Mouse (Mus musculus) spleen, adult 12 weeks (tissue): ENCODE results near the gene Trpc1.
A peak's percentile ranks its signal among the peaks of the same experiment; 100 is the strongest.

Experiments used
- DNase-seq: peaks from one replicate; pipeline ENCODE4 v3.0.0; 2022; ENCODE audit warnings: low spot score

The Trpc1 gene

DNA sequence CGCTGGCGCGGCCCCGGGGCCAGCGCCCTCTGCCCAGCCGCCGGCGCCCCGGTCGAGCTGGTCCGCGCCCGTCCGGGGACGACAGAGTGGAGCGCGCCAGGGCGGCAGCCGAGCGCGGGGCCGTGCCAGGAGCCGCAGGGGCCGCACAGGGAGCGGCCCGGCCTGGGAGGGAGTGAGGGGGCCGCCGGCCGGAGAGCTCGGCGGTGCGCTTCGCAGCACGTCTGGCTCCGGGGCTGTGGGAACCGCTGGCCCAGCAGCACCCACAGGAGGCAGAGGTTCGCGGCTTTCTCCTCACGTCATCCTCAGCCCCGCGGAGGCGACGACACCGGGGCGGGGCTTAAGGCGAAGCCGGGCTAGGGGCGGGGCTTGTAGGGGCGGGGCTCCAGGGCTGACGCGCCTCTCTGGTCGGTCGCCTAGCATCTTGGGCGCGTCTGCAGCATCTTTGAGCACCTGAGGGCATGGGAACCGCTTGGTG is at the start of gene Trpc1:
TSS of gene Trpc1 (minus strand) at position 339 of the 475 bp plus-strand sequence.
- peak; percentile 33 for DNase-seq

DNA sequence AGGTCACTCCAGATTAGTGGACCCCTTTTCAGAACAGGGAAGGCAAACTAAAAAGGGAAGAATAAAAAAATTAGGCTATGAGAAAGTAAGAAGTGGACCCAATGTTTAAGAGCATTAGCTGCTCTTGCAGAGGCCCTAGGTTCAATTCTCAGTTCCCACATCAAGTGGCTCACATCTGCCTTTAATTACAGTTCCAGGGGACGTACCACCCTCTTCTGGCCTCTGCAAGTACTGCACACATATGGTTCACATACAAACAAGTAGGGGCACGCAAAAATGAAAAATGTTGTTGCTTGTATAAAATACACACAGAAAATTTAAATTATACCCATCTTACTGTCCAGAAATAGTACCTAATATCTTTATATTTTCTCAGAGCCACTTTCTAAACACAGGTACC is 46.1 kb upstream of the Trpc1 start:
- DNase-seq, result no peak

DNA sequence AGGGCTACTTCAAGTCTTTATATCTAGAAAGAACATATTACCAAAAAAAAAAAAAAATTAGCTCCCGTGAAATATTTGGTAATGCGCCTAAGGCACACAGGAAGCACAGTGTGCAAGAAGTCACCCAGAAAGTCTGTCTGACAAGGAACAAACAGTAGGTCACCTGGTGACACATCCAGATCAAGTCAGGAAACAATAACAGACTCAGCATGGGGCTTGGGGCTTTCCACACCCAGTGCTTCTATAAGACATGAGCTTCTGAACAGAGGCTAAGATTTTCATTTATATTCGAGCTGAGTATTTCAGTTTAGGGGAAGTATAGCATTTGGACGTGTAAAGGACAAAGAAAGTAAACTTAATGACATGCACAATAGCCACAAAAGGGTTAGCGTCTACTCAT is 45.7 kb upstream of the Trpc1 start:
- DNase-seq, result no peak

DNA sequence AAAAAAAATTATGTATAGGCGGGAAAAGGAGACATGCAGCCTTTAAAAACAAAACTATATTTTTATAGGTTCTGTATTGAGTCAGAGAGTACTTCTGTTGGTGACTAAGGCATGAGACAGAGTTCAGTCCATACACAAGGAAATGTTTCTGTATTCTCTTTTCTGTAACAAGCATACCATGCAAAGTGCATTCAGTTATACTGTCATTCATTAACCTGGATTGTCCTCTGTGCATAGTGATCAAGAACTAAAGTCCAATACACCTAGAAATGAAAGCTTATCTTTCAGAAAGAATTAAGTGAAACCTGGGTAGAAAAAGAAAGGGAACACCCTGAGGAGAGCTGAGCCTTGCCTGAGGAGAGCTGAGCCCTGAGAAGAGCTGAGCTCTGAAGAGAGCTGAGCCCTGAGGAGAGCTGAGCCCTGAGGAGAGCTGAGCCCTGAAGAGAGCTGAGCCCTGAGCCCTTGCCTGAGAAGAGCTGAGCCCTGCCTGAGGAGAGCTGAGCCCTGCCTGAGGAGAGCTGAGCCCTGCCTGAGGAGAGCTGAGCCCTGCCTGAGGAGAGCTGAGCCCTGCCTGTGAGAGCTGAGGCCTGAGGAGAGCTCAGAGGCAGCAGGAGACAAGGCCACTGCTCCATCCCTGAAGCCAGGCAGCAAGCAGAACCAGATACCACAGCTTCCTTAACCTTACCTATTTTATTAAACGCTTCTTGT is 45.1 kb upstream of the Trpc1 start:
- DNase-seq, result no peak

DNA sequence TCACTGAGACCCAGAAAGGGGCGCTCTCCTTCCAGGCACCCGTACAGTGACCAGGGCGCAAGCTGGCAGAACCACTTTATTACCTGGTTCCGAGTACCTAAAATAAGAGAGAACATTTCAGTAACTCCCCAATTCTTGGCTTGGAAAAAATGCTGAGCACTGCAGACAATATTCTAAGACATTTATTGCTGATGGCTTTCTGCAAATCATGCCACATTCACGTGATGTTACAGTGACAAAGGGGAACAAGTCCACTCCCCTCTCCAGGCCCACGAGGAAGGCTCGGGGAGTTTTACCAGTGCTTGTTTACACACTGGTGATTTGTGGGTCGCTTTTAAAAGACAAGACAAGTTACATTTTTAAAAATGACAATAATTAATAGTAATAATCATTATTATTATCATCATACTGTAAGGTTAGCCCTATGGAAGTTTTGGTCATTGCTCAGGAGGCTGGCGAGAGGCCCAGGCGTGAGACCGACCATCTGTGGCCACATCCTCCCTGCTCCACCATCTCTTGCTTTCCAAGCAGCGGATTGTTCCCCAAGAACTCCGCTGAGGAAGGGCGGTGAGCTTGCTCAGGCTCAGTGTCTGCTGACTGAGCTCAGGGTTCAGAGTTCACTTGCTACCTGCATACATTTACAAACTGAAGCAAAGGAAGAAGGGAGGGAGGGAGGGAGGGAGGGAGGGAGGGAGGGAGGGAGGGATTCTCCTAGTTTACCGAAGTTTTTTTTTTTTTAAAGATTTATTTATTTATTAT is 44.0 kb upstream of the Trpc1 start:
- DNase-seq, result no peak

DNA sequence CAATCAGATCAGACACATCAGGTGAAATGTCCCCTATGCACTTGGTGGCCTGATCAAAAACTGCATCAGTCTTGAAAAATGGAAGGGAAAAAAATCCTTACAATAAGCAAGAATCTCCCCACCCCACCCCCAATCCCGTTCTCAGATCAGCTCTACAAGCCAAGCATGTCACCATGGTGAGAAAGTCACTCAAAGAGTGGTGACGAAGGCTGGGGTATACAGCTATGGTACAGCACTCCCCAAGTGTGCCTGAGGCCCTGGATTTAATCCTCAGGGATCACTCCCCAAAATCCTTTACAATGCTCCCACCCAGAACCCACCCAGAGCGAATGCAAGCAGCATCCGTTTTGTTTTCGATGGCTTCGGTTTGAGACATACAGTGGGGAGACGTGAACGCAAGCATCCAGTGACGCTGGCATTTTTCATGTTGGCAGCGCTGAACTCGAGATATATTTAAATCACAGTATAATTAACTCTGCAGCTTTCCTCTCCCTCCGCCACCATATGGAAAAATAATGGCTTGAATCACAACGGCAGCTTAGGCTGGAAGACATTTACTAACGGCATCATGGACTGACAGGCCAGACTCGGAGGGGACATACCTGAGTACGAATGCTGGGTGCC is 34.8 kb upstream of the Trpc1 start:
- DNase-seq, result no peak

DNA sequence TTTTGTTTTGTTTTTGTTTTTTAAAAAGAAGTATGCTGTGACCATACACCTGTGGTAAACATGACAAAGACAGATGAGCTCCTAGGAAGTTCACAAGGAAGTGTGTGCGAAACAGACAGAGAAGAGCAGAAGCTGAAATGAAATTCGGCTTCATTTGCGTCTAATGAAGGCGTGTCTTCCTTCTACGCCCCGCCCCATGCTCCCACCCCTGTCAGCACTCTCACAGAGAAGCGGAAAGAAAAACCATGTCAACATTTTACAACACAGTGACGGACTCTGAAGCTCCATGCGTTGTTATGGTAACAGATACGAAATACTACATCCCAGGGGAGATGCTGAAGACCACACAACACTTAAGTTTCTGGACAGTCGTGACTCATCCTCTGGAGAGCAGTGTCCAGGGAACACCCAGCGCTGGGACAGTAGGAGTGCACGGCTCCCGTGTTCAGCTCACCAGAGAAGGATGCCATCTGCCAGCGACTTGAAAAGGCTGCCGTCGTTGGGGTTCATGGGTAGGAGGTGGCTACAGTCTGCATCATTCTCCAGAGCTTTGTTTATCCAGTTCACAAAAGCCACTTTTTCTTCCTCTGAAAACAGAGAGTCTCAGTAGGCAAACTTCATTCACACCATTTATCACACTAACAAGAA is 33.6 kb upstream of the Trpc1 start:
- DNase-seq, result no peak

DNA sequence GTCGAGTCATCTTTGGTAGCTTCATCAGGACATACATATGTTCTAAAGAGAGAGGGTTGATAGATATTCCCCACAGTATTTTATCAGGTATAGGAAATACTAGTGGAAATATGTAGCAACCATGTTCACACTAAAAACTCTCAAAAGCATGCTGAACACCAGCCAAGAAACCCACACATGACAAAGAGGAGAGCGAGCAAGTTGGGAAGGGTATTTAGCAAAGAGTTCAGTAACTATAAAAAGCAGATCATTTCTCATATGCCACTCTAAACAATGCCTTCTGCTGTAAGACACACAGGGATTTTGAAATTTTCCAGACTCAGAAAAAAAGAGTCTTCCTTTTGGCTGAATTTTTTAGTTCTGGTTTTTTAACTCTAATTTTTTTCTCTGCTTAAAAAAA is 21.5 kb upstream of the Trpc1 start:
- DNase-seq, result no peak

DNA sequence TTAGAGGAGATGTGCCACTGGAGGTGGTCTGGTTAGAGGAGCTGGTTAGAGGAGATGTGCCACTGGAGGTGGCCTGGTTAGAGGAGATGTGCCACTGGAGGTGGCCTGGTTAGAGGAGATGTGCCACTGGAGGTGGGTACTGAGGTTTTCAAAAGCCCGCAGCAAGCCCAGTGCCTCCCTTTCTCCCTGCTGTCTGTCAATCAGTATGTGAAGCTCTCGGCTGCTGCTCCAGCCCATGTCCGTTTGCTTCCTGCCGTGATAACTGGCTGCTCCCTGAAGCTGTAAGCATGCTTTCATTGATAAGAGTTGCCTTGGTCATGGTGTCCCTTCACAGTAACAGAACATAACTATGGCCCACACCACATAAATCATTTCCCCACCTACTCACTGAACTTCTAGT is 13.0 kb upstream of the Trpc1 start:
- DNase-seq, result no peak

DNA sequence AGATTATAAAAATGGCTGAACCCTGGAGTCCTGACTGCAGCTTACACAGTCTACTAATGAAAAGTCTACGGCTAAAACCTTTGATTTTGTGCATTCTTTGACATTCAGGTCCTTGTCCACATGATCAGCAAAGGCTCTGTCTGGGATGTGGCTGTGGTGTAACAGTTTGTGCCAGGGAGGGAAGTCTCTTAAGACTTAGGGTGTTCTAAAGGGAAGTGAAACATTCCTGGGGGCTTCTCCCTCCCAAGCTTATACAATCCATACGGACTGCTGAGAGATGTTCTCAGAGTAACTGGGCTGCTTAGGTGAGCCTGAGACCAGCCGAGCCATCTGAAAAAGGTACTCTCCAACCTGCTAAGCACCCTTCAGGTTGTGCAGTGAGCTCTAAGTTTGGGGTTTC is 12.1 kb upstream of the Trpc1 start:
- DNase-seq, result no peak

DNA sequence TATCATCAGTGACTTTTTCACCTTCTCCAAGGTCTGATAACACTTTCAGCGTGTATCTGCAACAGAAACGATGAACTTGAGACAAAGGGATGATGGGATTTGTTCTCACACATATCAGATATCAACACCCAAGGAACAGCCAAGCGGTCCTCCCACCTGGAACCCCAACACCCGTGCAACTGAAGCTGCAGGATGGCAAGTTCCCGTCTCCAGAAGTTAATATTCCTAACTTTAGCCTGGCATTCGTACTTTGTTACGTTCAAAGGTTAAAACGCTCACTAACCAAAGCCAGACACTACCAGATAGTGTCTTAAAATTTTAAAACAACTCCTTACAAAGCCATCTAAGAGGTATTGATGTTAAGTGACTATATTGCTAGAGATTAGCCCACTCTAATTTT is 11.2 kb upstream of the Trpc1 start:
- no peak for DNase-seq

DNA sequence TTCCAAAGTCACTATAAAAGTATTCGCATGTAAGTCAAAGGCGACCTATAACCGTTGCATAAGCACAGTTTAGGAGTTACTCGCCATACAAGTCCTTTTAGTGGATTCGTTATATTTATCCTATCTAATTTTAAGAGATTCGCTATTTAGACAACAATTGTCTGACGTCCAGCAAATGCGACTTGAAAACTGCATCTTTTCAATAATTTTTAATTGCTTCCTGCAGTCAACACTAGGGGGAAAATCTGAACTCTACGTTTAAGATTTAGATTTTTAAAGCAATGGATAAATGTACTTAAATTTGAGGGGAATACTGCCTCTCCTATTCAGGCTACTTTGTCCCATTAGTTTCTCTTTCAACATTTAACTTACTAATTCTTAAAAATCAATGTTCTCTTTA is 571 bp upstream of the Trpc1 start:
- DNase-seq, result no peak

DNA sequence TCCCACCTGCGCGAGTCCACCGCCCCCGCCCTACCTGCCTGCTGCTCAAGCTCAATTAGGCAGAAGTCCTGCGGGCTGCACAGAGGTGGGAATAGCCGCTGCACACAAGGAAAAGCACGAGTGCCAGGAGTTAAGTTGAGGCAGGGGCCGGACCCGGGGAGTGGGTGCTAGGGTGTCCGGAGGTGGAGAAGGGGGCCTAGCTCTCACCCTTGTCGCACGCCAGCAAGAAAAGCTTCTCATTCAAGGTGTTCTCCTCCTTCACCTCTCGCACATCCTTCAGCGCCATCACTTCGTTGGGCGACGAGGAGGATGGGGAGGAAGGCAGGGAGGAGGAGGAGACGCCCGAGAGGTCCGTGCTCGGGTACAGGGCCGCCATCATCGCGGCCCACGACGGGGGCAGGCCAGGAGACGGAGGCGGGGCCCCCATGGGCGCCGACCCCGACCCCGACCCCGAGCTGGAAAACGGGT is 680 bp downstream of the Trpc1 start:
- no peak for DNase-seq

DNA sequence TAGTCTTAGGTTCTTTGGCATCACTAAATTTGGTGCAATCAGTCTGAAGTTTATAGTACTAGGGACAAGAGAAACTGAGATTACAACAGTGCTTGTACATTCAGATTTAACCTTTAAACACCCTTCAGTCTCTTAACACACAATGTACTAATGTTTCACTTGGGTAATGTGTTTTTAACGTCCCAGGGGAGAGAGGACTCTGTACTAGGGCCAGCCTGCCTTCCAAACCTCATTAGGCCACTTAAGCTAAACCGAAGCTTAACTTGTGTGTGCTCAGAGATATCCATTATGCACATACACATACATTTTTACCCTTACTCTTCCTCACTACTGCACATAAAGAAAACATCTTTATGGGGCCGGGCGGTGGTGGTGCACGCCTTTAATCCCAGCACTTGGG is 2.9 kb downstream of the Trpc1 start:
- no peak for DNase-seq

DNA sequence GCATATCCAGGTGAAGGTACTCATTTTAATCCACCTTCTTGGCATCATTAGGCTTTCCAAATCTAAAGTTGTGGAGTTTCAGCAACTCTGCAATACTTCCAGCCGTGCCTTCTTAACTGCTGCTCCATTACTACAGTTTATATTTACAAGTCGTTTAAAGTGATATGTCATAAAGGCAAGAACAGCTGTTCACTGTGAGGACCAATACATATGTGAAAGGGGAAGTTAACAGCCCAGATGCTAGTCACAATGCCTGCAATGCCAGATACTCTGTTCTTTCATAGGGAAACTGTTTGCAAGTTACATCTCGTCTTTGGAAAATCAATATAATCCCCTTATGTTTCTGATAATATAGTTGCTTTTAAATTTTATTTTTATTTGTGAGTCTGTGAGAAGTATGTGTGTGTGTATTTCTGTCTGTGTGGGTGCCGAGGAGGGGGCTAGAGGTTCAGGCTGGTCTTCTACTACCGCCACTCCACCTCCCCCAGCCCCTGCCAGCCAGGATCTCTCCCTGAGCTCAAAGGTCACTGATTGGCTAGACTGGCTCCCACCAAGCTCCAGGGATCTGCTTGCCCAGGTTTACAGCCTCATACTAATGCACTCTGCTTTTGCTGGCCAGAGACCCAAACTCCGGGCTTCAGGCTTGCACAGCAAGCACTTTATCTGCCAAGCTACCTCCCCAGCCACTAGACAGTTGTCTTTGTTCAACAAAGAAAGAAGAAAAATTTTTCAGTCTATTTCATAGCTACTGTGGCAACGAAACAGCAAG is 5.1 kb downstream of the Trpc1 start:
- DNase-seq, result no peak

DNA sequence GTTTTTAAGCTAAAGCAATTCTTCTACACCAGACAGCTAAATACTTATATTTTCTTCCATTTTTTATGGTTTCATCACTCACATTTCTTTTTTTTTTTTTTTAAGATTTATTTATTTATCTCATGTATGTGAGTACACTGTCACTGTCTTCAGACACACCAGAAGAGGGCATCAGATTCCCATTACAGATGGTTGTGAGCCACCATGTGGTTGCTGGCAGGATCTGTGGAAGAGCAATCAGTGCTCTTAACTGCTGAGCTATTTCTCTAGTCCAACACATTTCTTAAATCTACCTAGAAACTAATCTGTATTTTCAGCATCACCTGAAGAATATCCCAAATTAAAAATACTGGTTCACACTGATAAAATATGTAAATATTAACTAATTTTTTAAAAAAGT is 13.9 kb downstream of the Trpc1 start:
- no peak for DNase-seq

DNA sequence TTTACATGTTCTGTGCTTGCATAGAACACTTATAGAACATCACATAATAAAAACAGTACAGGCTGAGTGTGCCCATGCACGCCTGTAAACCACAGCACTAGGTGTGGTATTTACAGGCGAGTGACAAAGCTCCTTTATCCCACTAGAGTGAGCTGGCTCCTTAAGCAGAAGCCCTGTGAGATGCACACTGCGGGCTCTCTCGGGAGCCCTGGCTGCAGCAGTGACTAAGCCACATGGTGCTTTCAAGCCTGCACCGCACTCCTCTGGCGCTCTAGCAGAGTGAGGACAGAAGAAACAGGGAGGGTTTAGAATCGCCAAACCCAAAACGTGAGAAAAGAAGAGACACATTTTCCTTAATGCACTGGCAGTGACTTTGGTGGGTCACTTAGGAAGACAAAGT is 37.6 kb downstream of the Trpc1 start:
- no peak for DNase-seq

DNA sequence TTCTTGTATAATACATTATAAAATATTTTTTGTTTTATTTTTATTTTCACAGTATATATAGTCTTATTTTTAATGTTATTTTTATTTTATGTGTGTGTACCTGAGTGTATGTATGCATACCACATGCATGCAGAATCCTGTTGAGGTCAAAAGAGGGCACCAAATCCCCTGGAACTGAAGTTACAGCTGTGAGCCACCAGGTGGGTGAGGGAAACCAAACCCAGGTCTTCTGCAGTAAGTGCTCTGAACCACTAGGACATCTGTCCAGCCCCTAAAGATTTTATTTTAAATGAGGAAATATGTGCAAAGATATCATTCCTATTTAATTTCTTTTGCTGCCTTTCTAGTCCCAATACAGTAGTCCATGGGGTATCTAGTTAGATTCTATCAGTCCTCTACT is 41.2 kb downstream of the Trpc1 start:
- no peak for DNase-seq

DNA sequence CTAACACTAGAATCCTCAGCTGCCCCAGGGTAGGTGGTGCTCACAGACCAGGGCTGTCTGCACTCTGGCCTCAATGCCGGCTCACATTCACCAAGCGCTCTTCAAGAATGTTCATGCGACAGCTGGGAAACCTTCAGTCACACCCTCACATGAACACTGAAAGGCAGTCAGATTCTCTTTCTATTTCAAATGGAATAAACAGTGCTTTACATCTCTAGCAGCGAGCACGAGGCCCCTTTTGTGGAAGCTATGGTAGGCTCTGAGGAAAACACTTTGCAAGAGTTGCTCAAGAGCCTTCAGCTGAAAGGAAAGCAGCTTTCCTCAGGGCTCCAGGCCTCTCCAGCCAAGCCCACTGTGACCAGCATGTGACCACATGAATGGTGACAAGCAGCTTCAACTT is 44.8 kb downstream of the Trpc1 start:
- no peak for DNase-seq

DNA sequence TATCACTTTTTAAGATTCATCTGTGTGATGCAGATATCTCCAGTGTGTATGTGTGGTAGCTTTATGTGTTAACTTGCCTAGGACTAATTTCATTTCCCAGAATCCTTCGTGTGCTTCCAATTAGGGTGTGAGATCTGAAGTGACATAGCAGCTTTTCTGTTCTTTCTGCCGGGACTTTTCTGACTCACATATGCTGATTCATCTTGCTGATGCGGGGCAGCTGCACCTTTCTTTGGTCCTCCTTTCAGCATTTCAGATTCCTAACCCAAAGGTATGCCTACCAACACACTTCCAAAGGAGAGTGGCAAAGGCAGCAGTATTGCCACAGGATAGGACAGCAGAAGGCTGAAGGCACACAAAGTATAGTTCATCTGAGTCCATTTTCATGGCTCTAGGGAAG is 46.1 kb downstream of the Trpc1 start:
- DNase-seq, result no peak

DNA sequence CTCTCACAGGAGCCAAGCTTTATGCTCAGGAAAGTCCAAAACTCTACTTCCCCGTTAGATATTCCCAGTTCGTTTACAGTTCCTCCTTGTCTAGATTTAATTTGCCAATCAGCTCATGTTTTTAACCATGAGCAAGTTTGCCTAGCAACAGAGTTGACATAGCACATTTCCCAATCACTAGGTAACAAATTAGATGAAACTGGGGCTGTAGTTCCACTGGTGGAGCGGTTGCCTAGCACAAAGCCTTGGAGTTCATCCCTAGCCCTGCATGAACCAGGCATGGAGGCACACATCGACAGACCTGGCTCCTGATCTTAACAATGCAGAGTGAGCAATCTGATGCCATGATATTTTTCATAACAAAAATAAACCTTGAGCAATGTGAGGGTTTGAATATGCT is 50.9 kb downstream of the Trpc1 start:
- DNase-seq, result no peak

DNA sequence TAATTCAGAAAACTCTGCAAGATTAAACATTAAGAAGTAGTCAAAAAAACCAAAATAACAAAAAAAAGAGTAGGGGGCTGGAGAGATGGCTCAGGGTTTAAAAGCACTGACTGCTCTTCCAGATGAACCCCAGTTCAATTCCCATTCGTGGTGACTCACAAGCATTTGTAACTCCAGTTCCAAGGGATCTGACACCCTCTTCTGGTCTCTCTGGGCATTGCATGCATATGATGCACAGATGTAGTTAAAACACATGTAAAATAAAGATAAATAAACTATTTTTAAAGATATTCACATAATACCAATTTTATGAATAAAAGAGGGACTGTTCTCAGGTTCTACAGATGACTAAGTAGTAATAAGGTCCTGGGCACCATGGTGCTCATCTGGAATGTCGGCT is 52.4 kb downstream of the Trpc1 start:
- peak; percentile 8 for DNase-seq
